Mouse (Mus musculus) lung, embryonic 16.5 days (tissue): Measurements from ENCODE around the gene Llgl2. TPM values are rescaled to one million over a fixed set of nuclear protein-coding genes. Genes with fewer than 3 reads are reported as not detected.

ENCODE experiments used
- ATAC-seq: fragments of 200-750 bp; cut with Nextera tagmentation; 2 replicates; pipeline ENCODE4 v1.8.0; 2017; ENCODE audit warnings: low read depth, mild to moderate bottlenecking, moderate library complexity
- H3K27ac ChIP-seq: fragments of 300-500 bp; sonication (generic); 2 replicates; pipeline ENCODE4 v1.5.1; 2014; ENCODE audit warnings: mild to moderate bottlenecking, control low read depth, low read length
- H3K27me3 ChIP-seq: fragments of 300-500 bp; sonication (generic); 2 replicates; pipeline ENCODE4 v1.6.1; 2014; ENCODE audit warnings: low read depth, low read length, mixed read lengths; ENCODE audit not compliant: control insufficient read depth, insufficient read depth
- H3K36me3 ChIP-seq: fragments of 300-500 bp; sonication (generic); 2 replicates; pipeline ENCODE4 v1.6.1; 2014; ENCODE audit warnings: low read length; ENCODE audit not compliant: control insufficient read depth, insufficient read depth
- H3K4me1 ChIP-seq: fragments of 300-500 bp; sonication (generic); replicated peaks from 2 replicates; pipeline ENCODE4 v1.6.1; 2014; ENCODE audit warnings: low read length, mixed read lengths; ENCODE audit not compliant: control insufficient read depth, insufficient read depth
- H3K4me2 ChIP-seq: fragments of 300-500 bp; sonication (generic); 2 replicates; pipeline ENCODE4 v1.6.1; 2014; ENCODE audit warnings: low read depth, low read length, control low read depth
- H3K4me3 ChIP-seq: fragments of 300-500 bp; sonication (generic); 2 replicates; pipeline ENCODE4 v1.5.1; 2014; ENCODE audit warnings: mild to moderate bottlenecking, low read length, control low read depth
- H3K9ac ChIP-seq: fragments of 300-500 bp; sonication (generic); 2 replicates; pipeline ENCODE4 v1.6.1; 2014; ENCODE audit warnings: low read length, control low read depth
- H3K9me3 ChIP-seq: fragments of 300-500 bp; sonication (generic); 2 replicates; pipeline ENCODE4 v1.6.1; 2016; ENCODE audit warnings: low read length; ENCODE audit not compliant: control insufficient read depth
- WGBS: fragments of 180-500 bp; shearing (Covaris S2); extraction: QIAGEN DNeasy Blood & Tissue Kit; methylation state at CpG from one replicate; pipeline ENCODE4 v1.1.7; 2014; 5-methylcytosine and 5-hydroxymethylcytosine counted together
- polyA plus RNA-seq: library from polyadenylated mRNA; unstranded; fragments of >200 nt; fragmentation: Nextera tagmentation; extraction: Ambion mirVana; gene quantifications from 2 replicates; pipeline ENCODE4 v1.2.1, GENCODE M21; 2015

Gene Llgl2
- 45.0 and 58.7 TPM in 2 replicates for polyA plus RNA-seq

- H3K27me3 ChIP-seq: peaks cover 9% of the 10 kb centered on the region; the same call in 1 of the 2 replicates
- H3K4me3 ChIP-seq: peak within 1 kb of the TSS; percentile 65
- H3K27ac ChIP-seq: peak within 1 kb of the TSS; percentile 81
- no peaks in the 10 kb centered on the region for H3K9me3 ChIP-seq
- H3K4me1 ChIP-seq: peaks cover 21% of the 10 kb centered on the region
- H3K4me2 ChIP-seq: peak within 1 kb of the TSS; percentile 86
- under 1% methylated on average over 87 of the region's 87 CpGs for WGBS
- ATAC-seq: peak; percentile 98
- peaks cover 22% of the 10 kb centered on the region for H3K36me3 ChIP-seq
- H3K9ac ChIP-seq: peak within 1 kb of the TSS; percentile 70
These were observed at the start of gene Llgl2 for GRCm38 (mm10) chr11:115823774-115824740. Llgl2 (plus strand) TSS chr11:115824049.

GRCm38 (mm10) chr11:115774653-115775052 is 49.2 kb upstream of the Llgl2 start:
- Histone ChIP-seq H3K27me3 (no peaks in the 10 kb centered on the region), H3K9me3 (no peaks in the 10 kb centered on the region), H3K4me2 (no peak overlapping the region), H3K9ac (no peak overlapping the region), H3K27ac (no peak overlapping the region), H3K4me3 (no peak overlapping the region), H3K4me1 (peaks cover 32% of the 10 kb centered on the region), H3K36me3 (0 out of 2 replicates have a peak, but pooled peaks cover 2% of the 10 kb centered on the region)
- 38% methylated on average over 4 of the region's 4 CpGs for WGBS
- ATAC-seq: no peak

GRCm38 (mm10) chr11:115775821-115776665 is 47.8 kb upstream of the Llgl2 start:
- Histone ChIP-seq H3K9me3 (no peaks in the 10 kb centered on the region), H3K27me3 (no peaks in the 10 kb centered on the region), H3K4me3 (no peak overlapping the region), H3K4me2 (no peak overlapping the region), H3K4me1 (peaks cover 40% of the 10 kb centered on the region), H3K9ac (no peak overlapping the region), H3K27ac (no peak overlapping the region), H3K36me3 (0 out of 2 replicates have a peak, but pooled peaks cover 2% of the 10 kb centered on the region)
- WGBS: 57% methylated on average over 18 of the region's 18 CpGs
- ATAC-seq: no peak

GRCm38 (mm10) chr11:115776954-115777353 is 46.9 kb upstream of the Llgl2 start:
- Histone ChIP-seq H3K36me3 (0 out of 2 replicates have a peak, but pooled peaks cover 2% of the 10 kb centered on the region), H3K4me3 (no peak overlapping the region), H3K27ac (no peak overlapping the region), H3K9ac (no peak overlapping the region), H3K9me3 (no peaks in the 10 kb centered on the region), H3K27me3 (no peaks in the 10 kb centered on the region), H3K4me1 (peaks cover 40% of the 10 kb centered on the region), H3K4me2 (no peak overlapping the region)
- 67% methylated on average over 9 of the region's 9 CpGs for WGBS
- ATAC-seq: no peak

- no peak overlapping the region for H3K4me2 ChIP-seq
- peaks cover 40% of the 10 kb centered on the region for H3K4me1 ChIP-seq
- H3K4me3 ChIP-seq: no peak overlapping the region
- 0 out of 2 replicates have a peak, but pooled peaks cover 2% of the 10 kb centered on the region for H3K36me3 ChIP-seq
- 84% methylated on average over 17 of the region's 17 CpGs for WGBS
- H3K27me3 ChIP-seq: no peaks in the 10 kb centered on the region
- H3K27ac ChIP-seq: peak overlapping the region; percentile 37; the same call in 1 of the 2 replicates
- no peak overlapping the region for H3K9ac ChIP-seq
- H3K9me3 ChIP-seq: no peaks in the 10 kb centered on the region
- ATAC-seq: no peak
These were observed 46.1 kb upstream of the Llgl2 start for GRCm38 (mm10) chr11:115777487-115778335.

GRCm38 (mm10) chr11:115779038-115779571 is 44.7 kb upstream of the Llgl2 start:
- no peak overlapping the region for H3K4me3 ChIP-seq
- peak overlapping the region; percentile 49 for H3K9ac ChIP-seq
- H3K4me1 ChIP-seq: peaks cover 40% of the 10 kb centered on the region
- ATAC-seq: peak; percentile 99
- 5% methylated on average over 9 of the region's 9 CpGs for WGBS
- 0 out of 2 replicates have a peak, but pooled peaks cover 2% of the 10 kb centered on the region for H3K36me3 ChIP-seq
- peak overlapping the region; percentile 41 for H3K4me2 ChIP-seq
- H3K9me3 ChIP-seq: no peaks in the 10 kb centered on the region
- H3K27ac ChIP-seq: peak overlapping the region; percentile 96
- no peaks in the 10 kb centered on the region for H3K27me3 ChIP-seq

- H3K9me3 ChIP-seq: no peaks in the 10 kb centered on the region
- WGBS: 41% methylated on average over 20 of the region's 20 CpGs
- ATAC-seq: no peak
- H3K36me3 ChIP-seq: 0 out of 2 replicates have a peak, but pooled peaks cover 2% of the 10 kb centered on the region
- H3K4me2 ChIP-seq: no peak overlapping the region
- H3K4me1 ChIP-seq: peaks cover 36% of the 10 kb centered on the region
- no peak overlapping the region for H3K9ac ChIP-seq
- peak overlapping the region; percentile 96 for H3K27ac ChIP-seq
- no peak overlapping the region for H3K4me3 ChIP-seq
- no peaks in the 10 kb centered on the region for H3K27me3 ChIP-seq
These were observed 43.4 kb upstream of the Llgl2 start for GRCm38 (mm10) chr11:115780141-115781070.
